Mouse (Mus musculus) bone marrow, adult 2 months (tissue): ENCODE results near the gene Rybp.

ENCODE experiments used
- CTCF ChIP-seq: fragments of 200-500 bp; IDR thresholded peaks from 2 replicates; pipeline ENCODE4 v1.5.1; 2011; ENCODE audit warnings: low read length, control low read depth; ENCODE audit not compliant: control insufficient read depth, insufficient read depth
- POLR2A ChIP-seq: fragments of 200-500 bp; IDR thresholded peaks from 2 replicates; pipeline ENCODE4 v1.6.1; 2011; ENCODE audit warnings: low read depth, mild to moderate bottlenecking, control low read depth, low read length, borderline replicate concordance; ENCODE audit not compliant: control insufficient read depth

DNA sequence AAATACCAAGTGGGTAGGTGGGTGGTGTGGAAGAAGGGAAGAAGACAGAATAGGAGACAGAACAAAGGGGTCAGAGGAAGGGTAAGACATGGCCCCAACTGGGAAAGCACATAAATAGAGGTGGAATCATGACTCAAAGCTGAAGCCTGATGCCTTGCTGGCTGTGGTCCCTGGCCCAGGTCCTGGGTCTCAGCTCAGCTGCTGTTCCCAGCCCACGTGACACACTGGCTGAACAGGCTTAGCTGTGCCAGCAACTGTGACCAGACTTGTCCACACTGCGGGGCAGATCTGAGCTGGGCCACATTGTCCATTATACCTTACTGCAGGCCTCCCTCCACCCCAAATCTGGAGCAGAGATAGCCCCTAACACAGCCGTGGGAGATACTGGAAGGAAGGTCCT, 103.9 kb downstream of the Rybp start:
- no peak for TF ChIP-seq CTCF
- TF ChIP-seq POLR2A = no peak
